Mouse (Mus musculus): ENCODE results near the gene Nabp2. TPM values are rescaled to one million over a fixed set of nuclear protein-coding genes. Genes with fewer than 3 reads are reported as not detected.
A peak's percentile ranks its signal among the peaks of the same experiment; 100 is the strongest.

The Nabp2 gene
- total RNA-seq (2017): 34.6 to 49.4 TPM (median 44.2 TPM) in 3 replicates

GRCm38 (mm10) chr10:128411211-128412054 lies at the start of gene Nabp2, which contains the start of gene Rnf41:
Nabp2 (minus strand) TSS chr10:128411492.
Rnf41 (plus strand) TSS chr10:128411657.
- ATAC-seq (replicated peaks; ENCODE audit: insufficient number of reproducible peaks, low FRiP score, low TSS enrichment, poor library complexity, severe bottlenecking): peak; percentile 82

- ATAC-seq (replicated peaks; ENCODE audit: insufficient number of reproducible peaks, low FRiP score, low TSS enrichment, poor library complexity, severe bottlenecking): no peak
These were observed 49.0 kb upstream of the Nabp2 start for GRCm38 (mm10) chr10:128460270-128460630.

GRCm38 (mm10) chr10:128459409-128460269 lies 48.3 kb upstream of the Nabp2 start:
- ATAC-seq (replicated peaks; ENCODE audit: insufficient number of reproducible peaks, low FRiP score, low TSS enrichment, poor library complexity, severe bottlenecking): no peak

GRCm38 (mm10) chr10:128458719-128459408 lies 47.6 kb upstream of the Nabp2 start, which contains the start of gene Smarcc2:
Smarcc2 (plus strand) TSS chr10:128459248.
- 0 out of 2 replicates have a peak, but pooled peaks have one; percentile 35 for ATAC-seq (replicated peaks; ENCODE audit: insufficient number of reproducible peaks, low FRiP score, low TSS enrichment, poor library complexity, severe bottlenecking)

GRCm38 (mm10) chr10:128458348-128458718 lies 47.0 kb upstream of the Nabp2 start:
- ATAC-seq (replicated peaks; ENCODE audit: insufficient number of reproducible peaks, low FRiP score, low TSS enrichment, poor library complexity, severe bottlenecking): peak; percentile 34; the same call in 1 of the 2 replicates

GRCm38 (mm10) chr10:128457676-128458075 lies 46.4 kb upstream of the Nabp2 start:
- ATAC-seq (replicated peaks; ENCODE audit: insufficient number of reproducible peaks, low FRiP score, low TSS enrichment, poor library complexity, severe bottlenecking): no peak

- peak; percentile 56 for ATAC-seq (replicated peaks; ENCODE audit: insufficient number of reproducible peaks, low FRiP score, low TSS enrichment, poor library complexity, severe bottlenecking)
These were observed 44.0 kb upstream of the Nabp2 start for GRCm38 (mm10) chr10:128455280-128455679.

- ATAC-seq (replicated peaks; ENCODE audit: insufficient number of reproducible peaks, low FRiP score, low TSS enrichment, poor library complexity, severe bottlenecking): no peak
These were observed 43.2 kb upstream of the Nabp2 start for GRCm38 (mm10) chr10:128454471-128454870.

GRCm38 (mm10) chr10:128451014-128451413 lies 39.7 kb upstream of the Nabp2 start:
- ATAC-seq (replicated peaks; ENCODE audit: insufficient number of reproducible peaks, low FRiP score, low TSS enrichment, poor library complexity, severe bottlenecking): no peak

GRCm38 (mm10) chr10:128445407-128445806 lies 34.1 kb upstream of the Nabp2 start:
- no peak for ATAC-seq (replicated peaks; ENCODE audit: insufficient number of reproducible peaks, low FRiP score, low TSS enrichment, poor library complexity, severe bottlenecking)

GRCm38 (mm10) chr10:128444354-128444753 lies 33.1 kb upstream of the Nabp2 start:
- ATAC-seq (replicated peaks; ENCODE audit: insufficient number of reproducible peaks, low FRiP score, low TSS enrichment, poor library complexity, severe bottlenecking): no peak

- no peak for ATAC-seq (replicated peaks; ENCODE audit: insufficient number of reproducible peaks, low FRiP score, low TSS enrichment, poor library complexity, severe bottlenecking)
These were observed 31.4 kb upstream of the Nabp2 start for GRCm38 (mm10) chr10:128442718-128443117.

GRCm38 (mm10) chr10:128441324-128442119 lies 30.2 kb upstream of the Nabp2 start:
- ATAC-seq (replicated peaks; ENCODE audit: insufficient number of reproducible peaks, low FRiP score, low TSS enrichment, poor library complexity, severe bottlenecking): no peak

- ATAC-seq (replicated peaks; ENCODE audit: insufficient number of reproducible peaks, low FRiP score, low TSS enrichment, poor library complexity, severe bottlenecking): no peak
These were observed 29.1 kb upstream of the Nabp2 start for GRCm38 (mm10) chr10:128440407-128440806.

GRCm38 (mm10) chr10:128438675-128439279 lies 27.5 kb upstream of the Nabp2 start:
- 0 out of 2 replicates have a peak, but pooled peaks have one; percentile 16 for ATAC-seq (replicated peaks; ENCODE audit: insufficient number of reproducible peaks, low FRiP score, low TSS enrichment, poor library complexity, severe bottlenecking)

GRCm38 (mm10) chr10:128436376-128436775 lies 25.1 kb upstream of the Nabp2 start:
- ATAC-seq (replicated peaks; ENCODE audit: insufficient number of reproducible peaks, low FRiP score, low TSS enrichment, poor library complexity, severe bottlenecking): no peak

- ATAC-seq (replicated peaks; ENCODE audit: insufficient number of reproducible peaks, low FRiP score, low TSS enrichment, poor library complexity, severe bottlenecking): no peak
These were observed 24.6 kb upstream of the Nabp2 start for GRCm38 (mm10) chr10:128435873-128436272.

Data from monocyte, adult 5-6 weeks (primary cell).